Mouse (Mus musculus) heart, embryonic 11.5 days (tissue): Measurements from ENCODE around the gene Faah. TPM values are rescaled to one million over a fixed set of nuclear protein-coding genes. Genes with fewer than 3 reads are reported as not detected.

Experiments used
- ATAC-seq: fragments of 200-750 bp; cut with Nextera tagmentation; replicated peaks from 2 replicates; pipeline ENCODE4 v1.8.0; 2017; ENCODE audit warnings: moderate library complexity; ENCODE audit not compliant: insufficient number of reproducible peaks, low FRiP score, low TSS enrichment
- H3K27ac ChIP-seq: fragments of 300-500 bp; sonication (generic); 2 replicates; pipeline ENCODE4 v1.5.1; 2014; ENCODE audit warnings: mild to moderate bottlenecking, low read depth, low read length
- H3K27me3 ChIP-seq: fragments of 300-500 bp; sonication (generic); 2 replicates; pipeline ENCODE4 v1.6.1; 2014; ENCODE audit warnings: mild to moderate bottlenecking, low read length, mixed read lengths; ENCODE audit not compliant: control insufficient read depth, insufficient read depth
- H3K36me3 ChIP-seq: fragments of 300-500 bp; sonication (generic); 2 replicates; pipeline ENCODE4 v1.6.1; 2014; ENCODE audit warnings: mild to moderate bottlenecking, low read length, moderate library complexity, mixed read lengths; ENCODE audit not compliant: control insufficient read depth, insufficient read depth
- H3K4me1 ChIP-seq: fragments of 300-500 bp; sonication (generic); 2 replicates; pipeline ENCODE4 v1.6.1; 2014; ENCODE audit warnings: low read length; ENCODE audit not compliant: control insufficient read depth, insufficient read depth
- H3K4me2 ChIP-seq: fragments of 300-500 bp; sonication (generic); 2 replicates; pipeline ENCODE4 v1.6.1; 2014; ENCODE audit warnings: mild to moderate bottlenecking, moderate library complexity
- H3K4me3 ChIP-seq: fragments of 300-500 bp; sonication (generic); 2 replicates; pipeline ENCODE4 v1.5.1; 2014; ENCODE audit warnings: low read depth, low read length
- H3K9ac ChIP-seq: fragments of 300-500 bp; sonication (generic); 2 replicates; pipeline ENCODE4 v1.6.1; 2014; ENCODE audit warnings: mild to moderate bottlenecking, low read depth, low read length, moderate library complexity
- H3K9me3 ChIP-seq: fragments of 300-500 bp; sonication (generic); replicated peaks from 2 replicates; pipeline ENCODE4 v1.6.1; 2016; ENCODE audit warnings: low read length; ENCODE audit not compliant: control insufficient read depth
- WGBS: fragments of 180-500 bp; shearing (Covaris S2); extraction: QIAGEN DNeasy Blood & Tissue Kit; methylation state at CpG from one replicate; pipeline ENCODE4 v1.1.7; 2014; ENCODE audit not compliant: insufficient replicate concordance; 5-methylcytosine and 5-hydroxymethylcytosine counted together
- polyA plus RNA-seq: library from polyadenylated mRNA; unstranded; fragments of >200 nt; fragmentation: Nextera tagmentation; extraction: Ambion mirVana; gene quantifications from 2 replicates; pipeline ENCODE4 v1.2.1, GENCODE M21; 2014

The Faah gene
- polyA plus RNA-seq, 1 experiment from 2014 or later = 0.94 TPM

DNA sequence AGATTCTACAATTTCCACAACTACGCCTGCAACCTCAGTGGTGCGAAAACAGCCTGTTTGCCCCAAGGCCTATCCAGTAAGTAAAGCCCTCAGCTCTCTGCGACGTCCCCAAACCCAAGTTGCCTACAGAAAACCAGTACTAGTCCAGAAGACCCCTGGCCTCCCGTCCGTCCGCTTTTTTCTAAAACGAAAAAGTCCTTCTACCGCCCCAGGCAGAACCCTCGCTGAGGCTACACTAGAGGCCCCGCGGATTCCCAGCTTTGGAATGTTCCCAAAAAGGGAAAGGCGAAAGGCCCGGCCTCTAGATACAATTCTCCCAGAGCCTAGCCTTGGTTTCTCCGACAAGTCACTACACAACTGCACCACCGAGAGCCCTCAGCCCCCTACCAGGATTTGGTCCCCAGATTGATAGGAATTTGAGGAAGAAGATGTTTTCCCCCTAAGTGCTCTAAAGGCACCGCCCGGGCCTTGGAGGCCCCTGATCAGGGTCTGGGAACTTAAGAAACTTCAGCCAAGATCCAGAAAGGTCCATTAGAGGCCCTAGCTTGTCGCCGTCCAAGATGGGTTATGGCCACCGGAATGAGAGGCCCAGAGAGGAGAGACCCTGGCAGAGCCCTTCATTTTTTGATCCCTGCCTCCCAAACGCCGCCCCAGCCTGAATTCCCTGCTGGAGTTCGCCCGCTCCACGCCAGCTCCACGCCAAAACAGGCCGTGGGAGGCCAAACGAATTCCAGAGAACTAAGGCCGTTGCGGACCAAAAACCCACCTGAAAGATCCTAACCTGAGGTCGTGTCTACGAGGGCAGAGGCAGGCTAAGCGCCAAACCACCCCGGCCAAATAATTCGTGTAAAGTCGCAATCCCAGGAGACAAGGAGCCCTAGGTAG, 79.2 kb downstream of the Faah start:
- peak overlapping the region; percentile 66; the same call in 1 of the 2 replicates for H3K4me2 ChIP-seq
- no peak overlapping the region for H3K9ac ChIP-seq
- ATAC-seq = no peak
- peaks cover 3% of the 10 kb centered on the region; the same call in 1 of the 2 replicates for H3K4me1 ChIP-seq
- no peaks in the 10 kb centered on the region for H3K36me3 ChIP-seq
- no peak overlapping the region for H3K27ac ChIP-seq
- H3K27me3 ChIP-seq = peaks cover 97% of the 10 kb centered on the region
- no peaks in the 10 kb centered on the region for H3K9me3 ChIP-seq
- WGBS = under 1% methylated on average over 37 of the region's 37 CpGs
- peak overlapping the region; percentile 43 for H3K4me3 ChIP-seq

DNA sequence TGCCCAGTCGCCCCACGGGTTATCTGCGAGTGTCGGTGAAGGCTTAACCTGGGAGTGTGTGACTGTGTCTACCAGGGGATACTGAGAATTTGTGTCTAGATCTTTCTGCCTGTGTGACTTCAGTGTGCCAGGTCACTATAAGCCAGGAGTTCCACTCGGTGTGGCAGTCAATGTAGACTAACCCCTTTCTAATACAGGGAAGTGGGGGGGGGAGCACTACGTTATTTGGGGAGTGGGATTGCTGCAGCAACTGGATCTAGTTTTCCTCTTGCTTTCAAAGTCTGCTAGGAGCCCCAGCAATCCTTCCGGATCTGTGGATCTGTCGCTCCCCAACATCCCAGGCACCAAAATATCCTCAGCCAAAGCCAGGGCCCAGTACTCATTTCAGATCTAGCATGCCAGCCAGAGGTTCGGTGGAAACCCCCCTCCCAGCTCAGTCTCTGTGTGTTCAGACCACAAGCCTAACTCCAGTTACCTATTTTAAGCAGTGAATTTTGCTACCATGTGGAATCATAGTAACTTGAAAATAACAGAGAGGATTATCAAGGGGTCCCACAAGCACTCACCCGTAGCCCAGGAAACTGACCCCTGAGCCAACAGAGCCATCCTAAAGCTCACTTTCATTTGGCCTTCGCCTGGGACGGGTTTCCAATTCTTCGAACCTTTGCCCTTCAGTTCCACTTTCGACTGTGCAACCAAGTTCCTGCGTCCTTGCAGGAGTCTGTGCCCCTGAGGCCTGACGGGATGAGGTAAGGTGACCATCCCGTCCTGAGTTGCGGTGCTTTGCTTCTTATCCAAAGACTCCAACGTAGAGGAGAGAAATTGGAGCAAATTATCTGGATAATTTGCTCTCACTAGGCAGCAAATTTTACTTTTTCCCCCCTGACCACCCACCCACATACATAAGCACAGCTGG, 80.4 kb downstream of the Faah start:
- Histone ChIP-seq H3K4me3 (no peak overlapping the region), H3K4me1 (peaks cover 3% of the 10 kb centered on the region; the same call in 1 of the 2 replicates), H3K27me3 (peaks cover 97% of the 10 kb centered on the region), H3K9ac (no peak overlapping the region), H3K4me2 (no peak overlapping the region), H3K9me3 (no peaks in the 10 kb centered on the region), H3K36me3 (no peaks in the 10 kb centered on the region), H3K27ac (no peak overlapping the region)
- 3% methylated on average over 19 of the region's 19 CpGs for WGBS
- no peak for ATAC-seq

DNA sequence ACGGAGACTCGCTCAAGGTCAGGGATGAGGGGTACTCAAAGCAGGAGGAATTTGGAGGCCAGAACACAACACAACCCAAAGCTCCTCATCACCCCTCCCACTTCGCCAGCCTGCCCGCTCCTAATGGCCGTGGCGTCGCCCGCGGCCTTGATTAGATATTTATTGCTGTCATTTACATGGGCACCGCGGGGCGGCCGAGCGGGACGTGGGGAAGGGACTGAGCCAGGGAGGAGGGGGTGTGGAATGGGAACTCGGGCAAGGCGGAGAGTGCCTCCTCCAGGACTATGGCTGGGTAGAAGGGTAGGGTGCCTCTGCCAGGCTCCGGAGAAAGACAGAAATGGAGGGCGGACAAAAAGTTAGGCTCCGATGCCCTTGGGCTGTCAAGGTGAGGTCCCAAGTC, 81.1 kb downstream of the Faah start:
- Histone ChIP-seq H3K9me3 (no peaks in the 10 kb centered on the region), H3K27ac (no peak overlapping the region), H3K27me3 (peaks cover 97% of the 10 kb centered on the region), H3K4me1 (peaks cover 3% of the 10 kb centered on the region; the same call in 1 of the 2 replicates), H3K4me3 (no peak overlapping the region), H3K9ac (no peak overlapping the region), H3K4me2 (peak overlapping the region; percentile 38), H3K36me3 (no peaks in the 10 kb centered on the region)
- WGBS = under 1% methylated on average over 20 of the region's 20 CpGs
- no peak for ATAC-seq

DNA sequence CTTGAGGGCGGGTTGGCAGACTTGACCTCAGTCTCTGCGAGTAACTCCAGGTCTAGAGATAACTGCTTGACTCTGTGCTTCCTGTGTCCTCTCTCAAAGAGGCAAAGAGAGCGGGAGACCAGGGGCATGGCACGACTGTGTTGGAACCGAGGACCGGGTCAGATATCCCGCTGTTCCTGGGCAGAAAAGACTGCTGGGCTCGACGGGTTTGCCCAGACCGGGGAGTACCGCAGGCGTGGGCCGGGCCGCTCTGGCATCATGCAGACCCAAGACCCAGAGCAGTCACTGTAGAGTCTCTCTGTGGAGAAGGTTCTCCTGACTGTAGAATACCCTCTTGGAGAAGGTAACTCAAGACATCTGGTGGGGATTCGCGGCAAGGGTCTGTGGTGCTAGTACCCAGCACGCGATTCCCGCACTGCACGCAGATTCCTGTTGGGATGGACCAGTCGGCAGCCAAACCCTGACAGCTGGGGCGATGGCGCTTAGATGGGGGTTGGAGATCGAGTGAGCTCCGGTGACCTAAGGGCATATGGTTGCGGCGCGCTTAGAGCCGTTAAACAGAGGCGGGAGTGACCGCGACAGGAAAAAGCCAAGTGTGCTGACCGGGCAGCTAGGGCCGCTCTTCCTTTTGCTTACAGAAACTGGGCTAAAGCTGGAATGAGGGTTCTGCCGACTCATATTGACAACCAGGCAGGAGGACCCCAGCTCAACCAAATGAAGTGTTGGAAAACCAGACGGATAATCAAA, 81.7 kb downstream of the Faah start:
- WGBS = under 1% methylated on average over 36 of the region's 36 CpGs
- Histone ChIP-seq H3K27ac (no peak overlapping the region), H3K4me1 (peaks cover 3% of the 10 kb centered on the region; the same call in 1 of the 2 replicates), H3K4me2 (peak overlapping the region; percentile 38), H3K36me3 (no peaks in the 10 kb centered on the region), H3K27me3 (peaks cover 97% of the 10 kb centered on the region), H3K9me3 (no peaks in the 10 kb centered on the region), H3K9ac (no peak overlapping the region), H3K4me3 (peak overlapping the region; percentile 21; the same call in 1 of the 2 replicates)
- peak; percentile 35; the same call in 1 of the 2 replicates for ATAC-seq

DNA sequence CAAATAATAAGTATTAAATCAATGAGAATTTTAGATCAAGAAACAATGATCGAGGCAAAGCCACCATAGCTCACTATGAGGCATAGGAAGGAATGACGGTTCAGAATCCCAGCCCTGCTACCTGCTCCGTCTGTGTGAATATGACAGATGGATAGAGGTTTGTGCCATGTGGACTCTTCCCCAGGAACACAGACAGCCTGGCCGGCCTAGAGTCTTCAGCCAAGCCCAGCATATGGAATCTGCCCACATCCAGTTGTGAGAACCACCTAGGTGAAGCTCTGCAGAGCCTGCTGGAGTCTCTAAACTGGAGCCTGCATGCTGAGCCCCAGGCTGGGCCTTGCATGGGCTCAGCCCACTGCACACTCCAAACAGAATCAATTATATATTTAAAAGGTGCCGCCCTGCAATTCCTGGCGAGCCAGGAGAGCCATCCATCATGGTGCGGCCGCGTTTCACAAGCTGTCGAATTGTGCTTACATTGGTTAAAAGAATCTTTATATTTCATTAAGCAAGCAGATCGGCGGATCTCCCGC, 86.1 kb downstream of the Faah start:
- Histone ChIP-seq H3K36me3 (no peaks in the 10 kb centered on the region), H3K9ac (no peak overlapping the region), H3K4me3 (no peak overlapping the region), H3K4me1 (peaks cover under 1% of the 10 kb centered on the region; the same call in 1 of the 2 replicates), H3K9me3 (no peaks in the 10 kb centered on the region), H3K27ac (no peak overlapping the region), H3K27me3 (peaks cover 92% of the 10 kb centered on the region), H3K4me2 (no peak overlapping the region)
- WGBS = 45% methylated on average over 13 of the region's 13 CpGs
- ATAC-seq = no peak

DNA sequence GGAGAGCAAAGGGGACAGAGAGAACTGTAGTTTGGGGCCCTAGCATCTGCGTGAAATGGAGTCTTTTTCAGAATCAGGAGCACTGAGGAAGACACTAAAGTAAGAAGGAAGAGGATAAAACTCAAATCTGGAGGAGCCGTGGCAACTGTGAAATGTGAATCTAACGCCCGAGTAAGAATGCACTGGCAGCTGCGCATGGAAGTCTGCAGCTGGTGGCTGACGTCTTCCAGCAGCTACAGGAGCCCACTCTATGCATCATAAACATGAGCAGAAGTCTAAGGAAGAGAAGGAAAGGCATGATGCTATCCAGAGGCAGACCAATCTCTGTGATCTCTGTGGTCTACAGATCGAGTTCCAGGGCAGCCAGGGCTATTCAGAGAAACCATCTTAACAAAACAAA, 90.1 kb downstream of the Faah start:
- peaks cover 64% of the 10 kb centered on the region for H3K27me3 ChIP-seq
- WGBS = 53% methylated on average over 7 of the region's 7 CpGs
- H3K4me1 ChIP-seq = no peaks in the 10 kb centered on the region
- no peak overlapping the region for H3K9ac ChIP-seq
- no peaks in the 10 kb centered on the region for H3K9me3 ChIP-seq
- H3K4me3 ChIP-seq = no peak overlapping the region
- no peak for ATAC-seq
- H3K36me3 ChIP-seq = no peaks in the 10 kb centered on the region
- H3K4me2 ChIP-seq = no peak overlapping the region
- H3K27ac ChIP-seq = no peak overlapping the region

DNA sequence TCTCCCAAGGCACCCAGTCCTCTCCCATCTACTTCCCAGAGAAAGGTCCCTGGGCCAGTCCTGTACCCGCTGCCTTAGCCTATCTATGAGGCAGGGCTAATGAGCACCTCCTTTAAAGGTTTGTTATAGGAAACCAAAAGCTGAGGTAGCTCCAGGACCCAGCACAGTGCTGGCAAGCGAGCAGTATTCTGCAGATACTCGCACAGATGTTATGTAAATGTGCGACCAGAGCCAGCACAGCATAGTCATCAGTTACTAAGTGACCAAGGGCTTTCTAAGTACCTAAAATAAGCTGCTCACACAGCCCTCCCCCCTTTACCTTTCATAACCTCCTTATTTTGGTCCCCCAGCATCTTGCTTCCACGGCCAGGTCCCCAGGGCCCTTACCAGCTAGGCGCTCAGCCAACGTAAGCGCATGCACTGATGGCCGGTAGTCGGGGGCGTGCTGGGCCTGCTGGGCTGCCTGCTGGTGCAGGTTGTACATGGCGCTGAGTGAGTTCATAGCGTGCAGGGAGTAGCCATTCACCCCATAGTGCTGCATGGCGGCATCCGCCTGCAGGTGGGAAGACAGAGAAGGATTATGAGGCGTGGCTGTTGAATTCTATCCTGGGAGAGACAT, 94.4 kb downstream of the Faah start:
- no peak overlapping the region for H3K27ac ChIP-seq
- no peak overlapping the region for H3K4me3 ChIP-seq
- H3K36me3 ChIP-seq = no peaks in the 10 kb centered on the region
- WGBS = 65% methylated on average over 16 of the region's 16 CpGs
- no peak for ATAC-seq
- H3K27me3 ChIP-seq = peaks cover 45% of the 10 kb centered on the region
- H3K9me3 ChIP-seq = no peaks in the 10 kb centered on the region
- no peak overlapping the region for H3K4me2 ChIP-seq
- H3K9ac ChIP-seq = no peak overlapping the region
- no peaks in the 10 kb centered on the region for H3K4me1 ChIP-seq
